Mouse (Mus musculus): ENCODE data around the gene Antxrl.

The Antxrl gene

GRCm38 (mm10) chr14:34052516-34052915, at the start of gene Antxrl:
TSS of gene Antxrl (plus strand) at chr14:34052707.
- DNase-seq (ENCODE audit: extremely low read depth, low read depth), result no peak

DNA sequence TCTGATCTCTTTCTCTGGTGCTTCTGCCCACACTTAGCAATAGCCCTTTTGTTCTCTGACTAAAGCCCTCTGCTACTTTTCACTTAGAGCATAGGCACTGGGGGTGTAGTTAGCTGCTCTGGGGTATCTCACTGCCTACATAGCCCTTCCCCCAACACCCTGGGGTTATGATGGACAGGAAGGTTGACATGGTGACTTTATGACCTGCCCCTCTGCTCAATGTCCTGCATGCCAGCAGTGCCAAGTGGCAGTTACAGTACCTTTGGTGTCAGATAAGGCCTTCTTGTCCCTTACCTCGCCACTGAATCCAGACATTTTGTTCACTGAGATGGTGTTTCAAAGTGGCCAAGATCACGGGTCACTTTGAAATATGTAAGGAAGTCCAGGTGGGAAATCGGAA, 37.4 kb upstream of the Antxrl start, which contains the start of gene Gm30083:
Gene Gm30083, minus strand, starts transcription at position 120 of the 400 bp plus-strand sequence.
- DNase-seq (ENCODE audit: extremely low read depth, low read depth), result no peak

- no peak for DNase-seq (ENCODE audit: extremely low read depth, low read depth)
Measured at GRCm38 (mm10) chr14:34016381-34016780, 36.1 kb upstream of the Antxrl start, which contains the start of gene Gm5460. TSS of gene Gm5460 (plus strand) at chr14:34016758.

GRCm38 (mm10) chr14:34016938-34017337, 35.6 kb upstream of the Antxrl start:
- DNase-seq (ENCODE audit: extremely low read depth, low read depth), result no peak

GRCm38 (mm10) chr14:34026710-34027109, 25.8 kb upstream of the Antxrl start:
- DNase-seq (ENCODE audit: extremely low read depth, low read depth), result no peak

DNA sequence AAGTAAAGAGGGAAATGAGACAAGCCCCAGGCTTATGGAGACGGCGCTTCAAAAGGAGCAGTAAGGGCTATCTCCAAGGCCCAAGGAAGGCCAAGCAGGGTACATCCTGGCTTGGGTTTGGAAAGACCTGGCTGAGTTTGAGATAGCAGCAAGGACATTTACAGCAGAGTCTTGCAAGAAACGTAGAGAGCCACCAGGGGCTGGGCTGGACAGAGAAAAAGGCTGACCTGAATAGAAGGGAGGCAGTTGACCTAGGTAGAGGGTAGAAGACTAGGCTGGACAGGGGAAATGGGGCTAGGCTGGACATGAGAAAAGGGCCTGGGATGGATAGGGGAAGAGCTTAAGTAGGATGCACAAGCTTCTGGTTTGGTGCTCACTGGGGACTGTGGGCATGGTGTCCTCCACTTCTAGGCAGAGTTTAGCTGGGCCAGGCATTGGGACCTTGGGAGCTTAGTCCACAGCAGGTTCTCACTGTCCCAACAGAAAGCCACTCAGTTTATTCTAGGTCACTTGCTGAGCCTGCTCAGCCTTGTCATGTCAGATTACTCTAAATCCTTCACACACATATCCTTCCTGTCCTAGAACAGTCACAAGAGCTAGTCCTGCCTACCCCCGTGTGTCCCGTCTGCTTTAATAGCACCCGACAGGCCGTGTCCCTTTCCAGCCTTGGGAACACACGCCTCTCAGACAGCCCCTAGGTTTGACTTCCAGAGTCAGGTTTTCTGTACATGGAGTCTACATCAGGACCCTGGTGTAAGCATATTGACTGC, 18.5 kb upstream of the Antxrl start:
- no peak for DNase-seq (ENCODE audit: extremely low read depth, low read depth)

GRCm38 (mm10) chr14:34041241-34041640, 11.3 kb upstream of the Antxrl start:
- DNase-seq (ENCODE audit: extremely low read depth, low read depth), result no peak

DNA sequence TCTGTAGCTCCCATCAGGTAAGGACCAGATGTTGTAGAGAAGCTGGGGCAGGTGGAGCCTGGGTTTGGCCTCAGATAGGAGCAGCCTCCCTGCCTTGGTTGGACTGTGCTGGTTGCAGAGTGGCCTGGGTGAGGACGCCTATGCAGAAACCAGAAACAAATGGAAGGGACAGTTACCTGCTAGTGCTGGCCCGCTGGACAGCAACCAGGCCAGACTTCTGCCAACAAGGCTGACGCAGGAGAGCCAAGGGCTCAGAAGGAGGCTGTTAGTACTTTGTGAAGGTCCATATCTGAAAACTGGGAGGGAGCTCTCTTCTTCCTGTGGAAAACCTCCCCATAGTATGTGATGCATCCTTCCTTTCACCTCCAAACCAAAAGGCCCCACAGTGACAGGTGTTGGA, 9.2 kb upstream of the Antxrl start:
- DNase-seq (ENCODE audit: extremely low read depth, low read depth), result no peak

DNA sequence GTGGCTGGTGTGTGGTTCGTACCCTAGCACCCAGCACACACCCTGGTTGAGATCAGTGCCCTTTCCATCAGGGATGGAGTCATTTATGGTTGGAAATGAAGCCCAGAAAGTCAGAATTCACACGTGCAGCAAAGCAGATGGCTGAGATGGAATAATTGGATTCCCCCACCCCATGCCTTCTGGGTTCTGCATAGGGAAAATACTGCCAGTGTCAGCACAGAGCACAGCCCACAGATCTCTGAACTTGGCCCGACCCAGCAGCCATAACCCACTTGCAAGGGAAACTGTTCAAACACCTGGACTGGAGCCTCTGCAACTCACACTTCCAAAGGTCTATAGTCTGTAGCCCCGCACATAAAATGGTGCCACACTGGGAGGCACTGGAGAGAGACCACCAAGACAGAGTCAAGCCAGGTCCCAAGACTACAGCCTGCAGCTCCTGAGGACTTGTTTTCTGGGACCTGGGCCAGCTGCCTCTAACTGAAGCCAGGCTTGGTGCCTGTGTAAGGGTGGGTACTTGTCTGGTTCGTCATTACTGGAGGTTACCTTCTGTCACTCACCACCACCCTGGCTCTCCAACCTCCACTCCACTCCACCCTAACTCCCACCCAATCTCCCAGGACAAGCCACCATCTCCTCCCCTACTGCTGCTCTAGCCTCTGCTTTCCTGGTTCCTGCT, 2.3 kb upstream of the Antxrl start:
- no peak for DNase-seq (ENCODE audit: extremely low read depth, low read depth)

GRCm38 (mm10) chr14:34071665-34072064, 19.2 kb downstream of the Antxrl start:
- no peak for DNase-seq (ENCODE audit: extremely low read depth, low read depth)

- no peak for DNase-seq (ENCODE audit: extremely low read depth, low read depth)
Measured at GRCm38 (mm10) chr14:34075346-34075745, 22.8 kb downstream of the Antxrl start.

- DNase-seq (ENCODE audit: extremely low read depth, low read depth), result no peak
Measured at GRCm38 (mm10) chr14:34077222-34077621, 24.7 kb downstream of the Antxrl start.

DNA sequence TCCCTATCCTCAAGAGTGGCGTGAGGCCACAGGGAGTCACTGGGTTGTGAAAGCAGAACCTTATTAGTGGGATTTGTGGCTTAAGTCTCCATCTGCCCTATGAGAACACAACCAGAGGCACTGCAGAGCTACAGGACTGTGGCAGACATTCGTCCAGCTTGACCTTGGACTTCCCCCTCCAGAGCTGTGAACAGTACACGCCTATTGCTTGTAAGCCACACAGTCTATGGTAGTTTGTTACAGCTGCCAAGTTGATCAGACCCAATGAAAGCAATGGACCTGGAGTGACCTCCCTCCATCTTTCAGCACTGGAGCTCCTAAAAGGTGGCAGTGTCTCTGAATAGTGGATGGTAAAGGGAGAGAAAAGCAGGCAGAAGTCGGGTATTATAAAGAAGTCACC, 25.8 kb downstream of the Antxrl start:
- no peak for DNase-seq (ENCODE audit: extremely low read depth, low read depth)

GRCm38 (mm10) chr14:34080321-34080997, 28.0 kb downstream of the Antxrl start:
- peak; percentile 16 for DNase-seq (ENCODE audit: extremely low read depth, low read depth)

DNA sequence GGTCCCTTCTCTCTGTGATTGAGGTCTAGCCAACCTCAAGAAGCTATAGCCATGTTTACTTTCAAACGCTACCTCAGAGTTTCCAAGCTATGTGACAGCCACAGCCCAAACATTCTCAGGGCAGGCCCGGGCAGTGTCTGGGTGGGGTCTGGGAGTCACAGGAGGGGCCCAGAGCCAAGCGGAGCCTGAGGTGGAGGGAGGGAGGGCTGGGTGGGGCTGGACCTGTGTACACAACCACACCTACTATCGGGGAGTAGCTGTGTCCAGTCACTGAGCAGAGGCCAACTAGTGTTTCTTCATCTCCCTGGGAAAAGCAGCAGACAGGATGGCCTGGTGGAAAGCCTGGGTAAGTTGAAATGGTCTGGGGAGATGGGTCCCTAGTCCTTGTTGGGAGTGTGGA, 33.2 kb downstream of the Antxrl start, which contains the start of gene Anxa8:
Gene Anxa8, plus strand, starts transcription at position 251 of the 400 bp plus-strand sequence.
- DNase-seq (ENCODE audit: extremely low read depth, low read depth), result no peak

- no peak for DNase-seq (ENCODE audit: extremely low read depth, low read depth)
Measured at GRCm38 (mm10) chr14:34086806-34087205, 34.3 kb downstream of the Antxrl start.

DNA sequence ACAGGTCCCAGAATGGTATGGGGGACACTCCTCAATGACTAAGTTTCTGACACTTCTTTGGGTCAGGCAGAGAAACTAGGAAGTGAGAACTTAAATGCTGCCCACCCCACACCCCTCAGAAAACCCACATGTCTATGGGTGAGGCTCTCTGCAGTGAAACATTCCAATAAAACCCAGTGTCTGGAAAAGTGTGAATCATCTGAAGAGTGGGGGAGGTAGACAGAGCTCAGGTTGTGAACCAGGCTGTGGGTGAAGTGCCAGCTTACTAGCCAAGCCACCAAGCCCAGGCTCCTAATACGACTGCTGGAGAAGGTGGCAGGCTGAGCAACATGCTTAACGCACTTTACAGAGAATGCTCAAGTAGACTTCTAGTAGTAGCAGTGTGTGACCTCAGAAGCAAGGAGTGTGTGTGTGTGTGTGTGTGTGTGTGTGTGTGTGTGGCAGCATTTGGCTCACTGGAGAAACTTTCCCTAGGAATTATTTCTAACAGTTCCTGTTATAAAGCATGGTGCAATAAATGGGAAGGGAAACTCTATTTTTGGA, 35.4 kb downstream of the Antxrl start:
- no peak for DNase-seq (ENCODE audit: extremely low read depth, low read depth)

GRCm38 (mm10) chr14:34089796-34090195, 37.3 kb downstream of the Antxrl start:
- no peak for DNase-seq (ENCODE audit: extremely low read depth, low read depth)

- no peak for DNase-seq (ENCODE audit: extremely low read depth, low read depth)
Measured at GRCm38 (mm10) chr14:34091475-34091874, 39.0 kb downstream of the Antxrl start.

GRCm38 (mm10) chr14:34092856-34093255, 40.3 kb downstream of the Antxrl start:
- DNase-seq (ENCODE audit: extremely low read depth, low read depth), result no peak

DNA sequence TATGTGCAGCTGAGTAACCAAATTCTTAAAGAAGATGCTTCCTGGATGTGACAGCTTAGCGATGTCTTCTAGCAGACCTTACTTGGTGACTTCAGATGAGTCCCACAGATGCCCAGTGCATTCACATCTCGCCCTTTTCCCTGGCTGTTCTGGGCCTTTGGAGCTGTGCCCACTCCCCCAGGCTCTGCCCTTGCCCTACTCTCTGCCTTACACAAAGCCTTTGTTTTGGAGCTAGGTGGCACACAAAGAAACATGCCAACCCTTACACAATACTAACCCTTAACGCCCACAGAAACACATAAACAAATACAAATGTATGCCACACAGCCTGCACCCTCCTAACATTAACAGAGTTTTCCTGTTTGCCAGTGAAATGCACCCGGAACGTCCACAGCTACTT, 43.7 kb downstream of the Antxrl start:
- DNase-seq (ENCODE audit: extremely low read depth, low read depth), result no peak

GRCm38 (mm10) chr14:34102601-34103000, 50.1 kb downstream of the Antxrl start, which contains the start of gene A630023A22Rik:
TSS of gene A630023A22Rik (minus strand) at chr14:34102754.
- no peak for DNase-seq (ENCODE audit: extremely low read depth, low read depth)
